Mouse (Mus musculus): ENCODE results near the gene Stk40. TPM values are rescaled to one million over a fixed set of nuclear protein-coding genes. Genes with fewer than 3 reads are reported as not detected.

Stk40 gene
- polyA plus RNA-seq, 1 experiment: 57.1 TPM

DNA sequence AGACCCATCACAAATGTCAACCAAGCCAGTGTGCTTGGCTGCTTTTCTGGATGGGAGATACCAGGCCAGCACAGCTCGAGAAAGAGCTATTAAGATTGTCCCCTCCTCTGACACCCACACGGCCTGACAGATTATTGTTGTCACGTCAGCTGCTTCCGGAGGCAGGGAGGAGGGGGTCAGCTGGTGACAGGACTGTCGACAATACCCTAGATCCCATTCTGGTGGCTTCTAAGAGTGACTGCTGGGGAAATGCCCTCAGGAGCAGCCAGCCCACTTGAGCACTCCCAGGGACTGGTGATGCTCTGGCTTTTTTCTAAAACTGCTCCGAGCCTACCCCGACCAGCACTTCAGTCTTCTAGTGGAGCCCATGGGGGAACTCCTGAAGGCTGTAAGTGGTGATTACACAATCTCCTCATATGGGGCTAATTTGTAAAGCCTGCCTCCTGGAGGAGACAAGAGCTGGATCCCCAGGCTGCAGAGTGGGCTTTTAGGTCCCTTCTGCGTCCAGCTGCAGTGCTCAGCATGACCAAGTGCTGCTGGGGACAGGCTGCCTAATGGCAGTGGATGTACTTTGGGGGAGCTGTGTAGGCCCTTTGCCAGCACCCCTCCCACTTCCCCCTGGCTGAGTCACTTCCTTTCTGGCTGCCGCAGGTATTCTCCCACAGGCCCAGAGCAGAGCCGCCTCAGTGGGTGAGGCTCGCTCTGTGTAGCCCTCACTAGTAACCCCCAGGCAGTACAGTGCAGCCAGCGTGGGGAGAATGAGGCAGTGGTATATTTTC is 6.8 kb downstream of the Stk40 start:
- no peak for TF ChIP-seq GATA1 (IDR thresholded peaks at IDR 0.05; ENCODE audit: low read length)

DNA sequence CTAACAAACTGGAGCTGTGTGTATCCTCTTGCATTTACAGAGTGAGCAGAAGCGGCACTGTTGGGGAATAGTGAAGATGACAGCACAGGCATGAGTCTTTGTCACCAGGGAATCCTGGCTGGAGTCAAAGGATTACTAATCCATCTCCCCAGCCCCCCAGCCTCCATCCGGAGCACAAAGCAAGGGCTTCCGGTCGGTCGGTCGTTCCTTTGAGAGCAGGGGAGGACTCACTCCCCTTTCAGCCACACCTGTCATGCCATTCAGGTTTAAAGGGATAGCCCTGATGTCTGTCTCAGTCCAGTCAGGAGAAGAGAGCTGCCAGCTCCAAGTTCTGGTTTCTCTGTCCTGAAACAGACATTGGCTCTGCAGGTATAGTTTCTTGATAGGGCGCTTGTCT is 7.4 kb downstream of the Stk40 start:
- TF ChIP-seq GATA1 (IDR thresholded peaks at IDR 0.05; ENCODE audit: low read length): no peak

DNA sequence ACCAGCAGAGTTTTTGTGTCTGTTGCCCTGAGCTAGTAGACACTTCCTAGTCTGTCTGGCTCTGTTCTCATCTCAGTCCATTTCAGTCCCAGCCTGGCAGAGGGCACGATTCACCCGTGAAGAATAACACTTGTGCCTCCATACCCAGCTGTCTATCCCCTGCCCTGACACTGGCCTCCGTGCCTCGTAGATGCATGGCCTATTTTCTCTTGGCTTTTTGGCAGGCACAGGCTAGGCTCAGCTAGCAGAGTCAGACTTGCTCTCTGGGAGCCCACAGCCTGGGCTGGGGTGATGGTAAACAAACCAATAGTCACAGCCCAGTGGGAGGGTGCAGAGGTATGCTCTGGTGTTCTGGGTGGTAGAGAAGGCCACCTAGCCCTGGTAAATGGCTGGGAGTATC is 9.5 kb downstream of the Stk40 start:
- no peak for TF ChIP-seq GATA1 (IDR thresholded peaks at IDR 0.05; ENCODE audit: low read length)

DNA sequence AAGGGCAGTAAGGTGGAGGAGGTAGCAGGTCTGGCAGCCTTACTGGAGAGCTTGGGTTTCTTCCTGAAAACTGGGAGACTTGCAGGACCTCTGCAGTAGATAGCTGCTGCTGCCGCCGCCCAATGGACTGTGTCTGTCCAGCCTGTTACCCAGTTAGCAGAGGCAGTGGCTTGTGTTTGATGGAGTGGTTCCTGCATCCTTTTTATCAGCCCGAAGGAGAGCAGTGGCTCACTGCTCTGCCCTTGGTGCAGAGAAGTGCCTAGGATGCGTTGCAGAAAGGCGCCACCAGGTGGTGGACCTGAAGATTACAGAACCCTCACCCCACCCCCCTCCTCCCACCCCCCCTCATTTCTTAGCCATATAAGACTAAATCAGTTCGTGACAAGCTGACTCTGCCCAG is 10.2 kb downstream of the Stk40 start:
- no peak for TF ChIP-seq GATA1 (IDR thresholded peaks at IDR 0.05; ENCODE audit: low read length)

DNA sequence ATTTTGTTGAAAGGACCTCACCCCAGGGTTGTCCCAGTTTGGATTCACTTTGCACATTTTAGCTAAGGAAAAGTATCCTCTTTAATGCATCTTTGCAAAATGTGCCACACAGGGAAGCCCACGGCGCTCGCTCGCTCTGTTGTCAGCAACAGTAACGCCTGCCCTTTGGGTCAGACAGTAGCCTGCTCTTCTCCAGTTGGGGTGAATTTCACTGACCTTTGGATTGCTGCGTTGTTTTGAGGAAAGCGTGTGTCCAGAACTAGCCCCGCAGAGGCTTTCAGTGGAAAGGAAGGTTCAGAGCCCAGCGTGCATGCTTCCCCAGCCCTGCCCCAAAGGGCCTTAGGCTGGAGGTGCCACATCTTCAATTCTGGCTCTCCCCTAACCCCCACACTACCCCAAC is 11.7 kb downstream of the Stk40 start:
- no peak for TF ChIP-seq GATA1 (IDR thresholded peaks at IDR 0.05; ENCODE audit: low read length)

DNA sequence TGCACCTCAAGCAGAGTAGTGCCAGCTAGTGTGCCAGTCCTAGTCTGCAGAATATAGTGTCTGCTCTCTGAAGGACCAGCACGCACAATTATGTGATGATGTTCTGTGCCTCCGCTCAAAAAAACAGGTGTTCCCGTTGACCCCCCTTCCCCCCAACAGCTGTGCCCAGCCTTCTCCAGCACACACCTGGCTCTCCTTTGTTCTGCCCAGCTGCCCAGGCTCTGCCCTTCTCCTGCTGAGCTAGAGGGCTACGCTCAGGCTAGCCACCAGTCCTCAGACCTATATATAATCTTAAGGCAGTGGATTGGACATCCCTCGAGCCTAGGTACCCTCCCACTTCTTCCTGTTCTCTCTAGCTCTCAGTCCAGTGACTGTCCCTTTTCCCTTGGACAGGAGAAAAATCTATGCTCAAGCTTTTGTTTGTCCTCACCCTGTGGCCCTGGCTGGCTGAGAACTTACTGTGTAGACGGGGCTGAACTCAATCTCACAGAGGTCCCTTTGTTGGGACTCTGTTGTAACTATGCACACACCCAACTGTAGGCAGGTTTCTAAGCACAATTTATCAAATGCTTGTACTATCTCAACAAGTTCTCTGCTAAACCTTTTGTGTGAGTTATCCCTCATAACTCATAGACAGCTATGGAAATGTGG is 12.2 kb downstream of the Stk40 start:
- no peak for TF ChIP-seq GATA1 (IDR thresholded peaks at IDR 0.05; ENCODE audit: low read length)

DNA sequence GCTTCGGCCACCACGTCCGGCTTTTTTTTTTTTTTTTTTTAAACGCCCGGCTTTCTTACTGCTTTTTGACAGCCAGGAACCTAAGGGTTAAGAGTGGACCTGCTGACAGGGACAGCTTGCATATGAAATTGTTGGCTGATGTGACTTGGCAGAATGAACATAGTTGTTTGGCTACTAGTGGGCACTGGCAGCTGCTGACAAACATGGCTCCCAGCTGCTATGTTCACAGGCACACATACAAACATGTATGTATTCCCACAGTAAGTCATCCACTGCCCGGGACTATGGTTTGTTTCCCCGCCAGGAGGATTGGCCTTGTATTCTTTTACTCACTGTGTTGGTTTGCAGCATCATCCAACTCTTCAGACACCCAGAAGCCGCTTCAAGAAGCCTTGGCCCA is 13.4 kb downstream of the Stk40 start:
- TF ChIP-seq GATA1 (IDR thresholded peaks at IDR 0.05; ENCODE audit: low read length): no peak

DNA sequence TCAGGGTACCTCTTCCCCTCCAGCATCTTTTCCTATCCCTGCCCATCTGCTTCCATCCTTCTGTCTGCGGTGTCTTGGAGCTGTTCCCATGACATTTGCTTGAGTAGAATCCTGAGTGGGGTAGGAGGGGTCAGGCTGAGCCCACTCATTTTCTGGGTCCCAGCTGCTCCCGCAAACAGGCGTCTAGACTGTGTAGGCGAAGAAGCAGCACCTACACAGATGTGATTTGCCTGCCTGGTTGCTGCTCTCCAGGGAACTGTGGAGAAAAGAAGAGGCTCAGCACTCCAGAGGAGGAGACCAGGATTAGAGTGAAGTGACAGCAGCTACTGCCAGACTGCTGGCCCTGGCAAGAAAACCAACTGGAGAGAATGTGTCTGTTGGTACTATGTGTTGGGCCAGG is 14.9 kb downstream of the Stk40 start:
- no peak for TF ChIP-seq GATA1 (IDR thresholded peaks at IDR 0.05; ENCODE audit: low read length)

DNA sequence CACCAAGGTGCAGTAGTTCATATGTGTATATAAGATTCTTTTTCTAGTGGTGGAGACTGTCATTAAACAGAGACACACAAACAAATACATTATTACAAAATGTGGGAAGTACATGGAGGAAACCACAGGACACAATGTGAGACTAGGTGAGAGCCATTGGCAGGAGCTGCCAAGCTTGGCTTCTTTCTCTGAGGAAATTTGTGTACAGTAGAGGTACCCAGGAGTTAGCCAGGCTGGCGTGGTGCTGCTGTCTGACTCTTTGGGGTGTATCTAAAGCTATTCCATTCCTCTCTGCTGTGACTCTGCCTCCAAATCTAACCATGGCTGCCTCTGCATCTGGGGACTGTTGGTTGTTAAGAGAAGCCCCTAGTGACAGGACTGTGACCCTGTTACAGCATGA is 15.3 kb downstream of the Stk40 start:
- no peak for TF ChIP-seq GATA1 (IDR thresholded peaks at IDR 0.05; ENCODE audit: low read length)

DNA sequence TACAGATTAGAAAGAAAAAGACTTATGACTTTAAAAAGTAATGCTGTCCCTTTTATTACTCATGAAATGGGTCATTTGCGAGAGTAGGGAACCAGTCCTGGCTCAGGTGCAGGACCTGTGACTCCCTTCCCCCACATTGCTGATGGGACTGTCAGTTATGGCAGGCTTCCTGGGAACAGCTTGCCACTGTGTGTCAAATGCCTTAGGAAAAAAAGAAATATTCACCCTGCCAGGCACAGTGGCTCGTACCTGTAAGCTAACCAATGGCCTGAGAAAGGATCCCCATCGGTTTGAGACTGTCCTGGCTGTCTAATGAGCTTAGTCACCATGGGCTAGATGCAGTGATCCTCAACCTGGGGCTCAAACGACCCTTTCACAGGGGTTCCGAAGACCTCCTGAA is 16.3 kb downstream of the Stk40 start:
- TF ChIP-seq GATA1 (IDR thresholded peaks at IDR 0.05; ENCODE audit: low read length): no peak

DNA sequence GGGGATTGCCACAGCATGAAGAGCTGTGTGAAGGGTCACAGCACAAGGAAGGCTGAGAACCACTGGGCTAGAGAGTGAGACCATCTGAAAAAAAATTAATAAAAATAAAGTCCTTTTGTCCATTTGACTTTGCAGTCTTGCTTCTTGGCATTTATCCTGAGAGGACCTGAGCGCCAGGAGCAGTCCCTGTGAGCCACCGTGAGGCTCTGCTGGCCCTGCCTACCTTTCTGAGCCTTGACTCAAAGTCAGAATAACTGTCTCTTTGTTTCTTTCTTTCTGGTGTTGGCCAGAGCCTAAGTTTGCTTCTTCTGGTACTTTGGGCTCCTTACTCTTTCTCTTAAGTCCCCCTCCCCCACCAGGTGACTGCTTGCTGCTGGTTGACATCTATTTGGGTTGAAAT is 16.7 kb downstream of the Stk40 start:
- no peak for TF ChIP-seq GATA1 (IDR thresholded peaks at IDR 0.05; ENCODE audit: low read length)

DNA sequence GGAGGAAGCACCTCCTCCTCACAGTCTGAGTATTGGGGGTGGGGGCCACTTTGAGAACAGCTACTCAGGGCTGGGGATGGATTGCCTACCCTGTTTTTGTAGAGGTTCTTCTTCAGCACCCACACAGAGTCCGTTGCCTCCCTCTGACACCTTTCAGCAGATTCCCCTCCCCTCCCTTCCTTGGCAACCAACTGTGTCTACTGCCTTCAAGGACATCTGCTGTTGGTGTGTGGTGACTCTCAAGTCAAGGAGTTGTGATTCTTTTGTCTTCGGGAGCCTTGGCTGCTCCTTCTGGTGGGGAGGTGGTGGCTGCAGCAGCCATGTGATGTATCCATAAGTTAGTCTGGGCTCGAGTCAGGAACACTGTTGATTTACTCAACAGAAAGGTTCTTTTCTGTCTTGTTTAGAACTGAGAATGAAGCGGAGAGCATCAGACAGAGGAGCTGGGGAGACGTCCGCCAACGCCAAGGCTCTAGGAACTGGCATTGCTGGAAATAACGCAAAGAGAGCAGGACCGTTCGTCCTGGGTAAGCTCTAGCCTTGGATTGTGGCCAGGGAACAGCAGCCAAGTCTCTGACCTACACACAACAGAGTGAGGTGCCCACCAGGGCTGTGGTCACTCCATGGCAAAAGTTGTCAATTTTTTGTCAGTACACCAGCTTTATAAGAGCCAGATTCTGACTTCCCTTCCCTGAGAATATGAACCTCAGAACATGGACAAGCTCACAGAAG is 19.7 kb downstream of the Stk40 start:
- TF ChIP-seq GATA1 (IDR thresholded peaks at IDR 0.05; ENCODE audit: low read length): no peak

DNA sequence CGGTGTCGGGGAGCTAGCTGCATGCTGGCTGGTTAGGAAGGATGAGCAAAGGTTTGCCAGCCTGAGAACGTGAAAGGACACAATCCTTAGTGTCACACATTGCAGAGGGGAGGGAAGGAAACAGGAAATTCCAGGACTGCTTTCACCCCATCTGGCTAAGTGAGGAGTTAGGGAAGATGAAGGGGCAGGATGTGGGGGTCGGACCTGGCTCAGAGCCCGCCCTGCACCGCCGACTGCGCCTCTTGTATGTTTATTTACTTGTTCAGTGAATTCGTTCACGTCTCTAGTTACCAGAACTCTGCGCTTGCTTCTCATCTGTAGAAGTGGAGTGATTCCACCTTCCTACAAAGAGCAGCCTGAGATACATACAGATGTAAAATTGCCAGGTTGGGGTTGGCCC is 26.7 kb downstream of the Stk40 start:
- no peak for TF ChIP-seq GATA1 (IDR thresholded peaks at IDR 0.05; ENCODE audit: low read length)

DNA sequence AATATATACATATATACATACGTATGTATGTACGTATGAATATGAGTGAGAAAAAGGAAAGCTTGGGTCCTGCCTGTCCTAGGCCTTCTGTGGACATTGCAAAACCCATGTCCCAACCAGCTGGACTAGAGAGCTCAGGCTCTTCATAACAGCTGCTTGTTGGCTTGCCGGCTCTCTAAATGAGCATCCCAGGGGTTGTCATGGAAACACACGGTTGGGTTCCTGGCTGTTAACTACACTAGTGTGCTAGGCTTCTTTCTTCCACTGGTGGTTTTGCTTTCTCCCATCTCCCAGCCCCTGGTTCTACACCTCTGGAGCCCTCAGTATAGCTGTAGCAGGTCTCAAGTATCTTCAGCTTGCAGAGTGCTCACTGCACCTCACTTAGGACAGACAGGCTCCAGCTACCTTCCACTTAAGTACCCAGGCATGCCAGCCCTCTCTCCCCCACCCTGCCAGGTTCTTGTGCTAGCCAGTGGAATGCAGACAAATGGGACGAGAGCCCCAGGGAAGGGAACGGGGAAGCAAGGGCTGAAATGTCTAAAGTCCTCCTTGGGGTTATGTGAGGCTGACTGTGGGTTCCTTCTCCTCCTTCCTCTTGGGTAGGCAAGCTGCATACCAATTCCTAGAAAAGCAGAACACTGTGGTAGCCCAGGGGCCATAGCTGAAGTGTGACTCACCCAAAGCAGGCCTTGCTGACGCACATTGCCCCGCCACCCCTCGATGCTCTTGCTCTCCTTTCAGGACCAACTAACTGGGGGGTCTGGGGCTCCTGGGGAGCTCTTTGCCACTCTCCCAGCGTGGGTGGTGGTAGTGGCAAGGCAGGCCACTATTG is 27.7 kb downstream of the Stk40 start:
- TF ChIP-seq GATA1 (IDR thresholded peaks at IDR 0.05; ENCODE audit: low read length): no peak

DNA sequence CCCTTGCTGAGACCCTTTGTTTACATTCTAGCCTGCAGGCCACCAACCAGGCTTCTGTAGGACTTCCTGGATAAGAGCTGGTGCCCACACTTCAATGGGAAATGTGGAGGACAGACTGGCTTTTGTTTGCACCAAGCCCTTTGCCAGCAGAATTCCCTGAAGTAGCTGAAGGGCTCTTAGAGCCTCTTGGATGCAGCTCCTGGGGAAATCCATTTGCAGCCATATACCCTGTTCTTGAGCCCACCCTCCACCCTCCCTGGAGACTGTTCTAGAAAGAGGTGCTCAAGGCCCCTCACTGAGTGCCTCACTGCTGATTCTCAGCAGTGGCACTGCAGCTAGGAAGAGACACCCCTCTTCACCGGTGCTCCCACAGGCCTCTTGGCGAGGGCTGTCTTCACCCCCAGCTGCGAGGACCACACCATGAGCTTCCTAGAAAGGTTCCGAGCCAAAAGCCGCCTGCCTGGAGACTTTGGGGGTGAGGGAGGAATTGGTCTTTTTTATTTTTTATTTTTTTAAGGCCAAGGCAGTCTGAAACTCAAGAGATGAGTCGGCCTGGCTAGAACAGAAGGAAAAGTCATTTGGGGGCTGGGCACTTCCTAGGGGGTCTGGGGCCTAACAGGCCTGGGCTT is 29.0 kb downstream of the Stk40 start:
- TF ChIP-seq GATA1 (IDR thresholded peaks at IDR 0.05; ENCODE audit: low read length): no peak

All from G1E-ER4 (cell line).